Mouse (Mus musculus): Measurements from ENCODE around the gene Cisd1. TPM values are rescaled to one million over a fixed set of nuclear protein-coding genes. Genes with fewer than 3 reads are reported as not detected.

Cisd1 gene
- polyA plus RNA-seq, 1 experiment from 2014 or later = 129 TPM

- Histone ChIP-seq H3K27me3 (replicated peaks; ENCODE audit: control insufficient read depth, insufficient read depth, low read length) (no peaks in the 10 kb centered on the region), H3K27ac (ENCODE audit: low read depth, low read length) (no peak overlapping the region), H3K36me3 (ENCODE audit: control insufficient read depth, insufficient read depth, low read length) (peaks cover 6% of the 10 kb centered on the region; the same call in 1 of the 2 replicates), H3K4me2 (no peak overlapping the region), H3K9ac (ENCODE audit: low read depth, low read length) (no peak overlapping the region), H3K9me3 (ENCODE audit: control insufficient read depth, low read length) (no peaks in the 10 kb centered on the region), H3K4me3 (ENCODE audit: low read depth, low read length) (no peak overlapping the region), H3K4me1 (replicated peaks; ENCODE audit: control insufficient read depth, insufficient read depth, low read length) (no peaks in the 10 kb centered on the region)
- DNase-seq (ENCODE audit: low spot score) = no peak
- 84% methylated on average over 6 of the region's 6 CpGs for WGBS
- ATAC-seq (replicated peaks; ENCODE audit: low FRiP score) = no peak
Observed at GRCm38 (mm10) chr10:71376014-71376413, 31.3 kb upstream of the Cisd1 start.

- Histone ChIP-seq H3K4me2 (no peak overlapping the region), H3K27ac (ENCODE audit: low read depth, low read length) (no peak overlapping the region), H3K4me1 (replicated peaks; ENCODE audit: control insufficient read depth, insufficient read depth, low read length) (no peaks in the 10 kb centered on the region), H3K36me3 (ENCODE audit: control insufficient read depth, insufficient read depth, low read length) (peaks cover 5% of the 10 kb centered on the region; the same call in 1 of the 2 replicates), H3K9ac (ENCODE audit: low read depth, low read length) (no peak overlapping the region), H3K27me3 (replicated peaks; ENCODE audit: control insufficient read depth, insufficient read depth, low read length) (no peaks in the 10 kb centered on the region), H3K4me3 (ENCODE audit: low read depth, low read length) (no peak overlapping the region), H3K9me3 (ENCODE audit: control insufficient read depth, low read length) (no peaks in the 10 kb centered on the region)
- WGBS = 83% methylated on average over 11 of the region's 11 CpGs
- no peak for DNase-seq (ENCODE audit: low spot score)
- no peak for ATAC-seq (replicated peaks; ENCODE audit: low FRiP score)
Observed at GRCm38 (mm10) chr10:71373706-71374105, 29.0 kb upstream of the Cisd1 start.

- no peak overlapping the region for H3K4me2 ChIP-seq
Observed at GRCm38 (mm10) chr10:71371881-71372280, 27.1 kb upstream of the Cisd1 start.

GRCm38 (mm10) chr10:71369466-71369865 is 24.7 kb upstream of the Cisd1 start:
- Histone ChIP-seq H3K27ac (ENCODE audit: low read depth, low read length) (no peak overlapping the region), H3K4me3 (ENCODE audit: low read depth, low read length) (no peak overlapping the region), H3K4me2 (no peak overlapping the region), H3K9ac (ENCODE audit: low read depth, low read length) (no peak overlapping the region), H3K9me3 (ENCODE audit: control insufficient read depth, low read length) (no peaks in the 10 kb centered on the region), H3K27me3 (replicated peaks; ENCODE audit: control insufficient read depth, insufficient read depth, low read length) (no peaks in the 10 kb centered on the region), H3K4me1 (replicated peaks; ENCODE audit: control insufficient read depth, insufficient read depth, low read length) (no peaks in the 10 kb centered on the region), H3K36me3 (ENCODE audit: control insufficient read depth, insufficient read depth, low read length) (peaks cover 9% of the 10 kb centered on the region; the same call in 1 of the 2 replicates)
- ATAC-seq (replicated peaks; ENCODE audit: low FRiP score) = no peak
- 75% methylated on average over 3 of the region's 3 CpGs for WGBS
- no peak for DNase-seq (ENCODE audit: low spot score)

More at GRCm38 (mm10) chr10:71371881-71372280, 27.1 kb upstream of the Cisd1 start:
- WGBS = 89% methylated on average over 6 of the region's 6 CpGs
- H3K27me3 ChIP-seq (replicated peaks; ENCODE audit: control insufficient read depth, insufficient read depth, low read length) = no peaks in the 10 kb centered on the region
- no peak overlapping the region for H3K9ac ChIP-seq (ENCODE audit: low read depth, low read length)
- H3K4me1 ChIP-seq (replicated peaks; ENCODE audit: control insufficient read depth, insufficient read depth, low read length) = no peaks in the 10 kb centered on the region
- DNase-seq (ENCODE audit: low spot score) (no peak), ATAC-seq (replicated peaks; ENCODE audit: low FRiP score) (no peak)
- no peak overlapping the region for H3K4me3 ChIP-seq (ENCODE audit: low read depth, low read length)
- H3K36me3 ChIP-seq (ENCODE audit: control insufficient read depth, insufficient read depth, low read length) = peaks cover 8% of the 10 kb centered on the region; the same call in 1 of the 2 replicates
- H3K9me3 ChIP-seq (ENCODE audit: control insufficient read depth, low read length) = no peaks in the 10 kb centered on the region
- H3K27ac ChIP-seq (ENCODE audit: low read depth, low read length) = no peak overlapping the region

GRCm38 (mm10) chr10:71368128-71368940 is 23.6 kb upstream of the Cisd1 start:
- no peak overlapping the region for H3K27ac ChIP-seq (ENCODE audit: low read depth, low read length)
- 80% methylated on average over 16 of the region's 16 CpGs for WGBS
- no peak overlapping the region for H3K4me2 ChIP-seq
- no peak overlapping the region for H3K9ac ChIP-seq (ENCODE audit: low read depth, low read length)
- H3K4me3 ChIP-seq (ENCODE audit: low read depth, low read length) = no peak overlapping the region
- no peaks in the 10 kb centered on the region for H3K27me3 ChIP-seq (replicated peaks; ENCODE audit: control insufficient read depth, insufficient read depth, low read length)
- ATAC-seq (replicated peaks; ENCODE audit: low FRiP score) = peak; percentile 21; the same call in 1 of the 2 replicates
- no peak for DNase-seq (ENCODE audit: low spot score)
- H3K4me1 ChIP-seq (replicated peaks; ENCODE audit: control insufficient read depth, insufficient read depth, low read length) = no peaks in the 10 kb centered on the region
- H3K36me3 ChIP-seq (ENCODE audit: control insufficient read depth, insufficient read depth, low read length) = peaks cover 6% of the 10 kb centered on the region; the same call in 1 of the 2 replicates
- no peaks in the 10 kb centered on the region for H3K9me3 ChIP-seq (ENCODE audit: control insufficient read depth, low read length)

GRCm38 (mm10) chr10:71363858-71364257 is 19.1 kb upstream of the Cisd1 start:
- no peaks in the 10 kb centered on the region for H3K27me3 ChIP-seq (replicated peaks; ENCODE audit: control insufficient read depth, insufficient read depth, low read length)
- DNase-seq (ENCODE audit: low spot score) (no peak), ATAC-seq (replicated peaks; ENCODE audit: low FRiP score) (no peak)
- WGBS = 89% methylated on average over 10 of the region's 10 CpGs
- no peak overlapping the region for H3K9ac ChIP-seq (ENCODE audit: low read depth, low read length)
- no peaks in the 10 kb centered on the region for H3K9me3 ChIP-seq (ENCODE audit: control insufficient read depth, low read length)
- no peak overlapping the region for H3K4me3 ChIP-seq (ENCODE audit: low read depth, low read length)
- 0 out of 2 replicates have a peak, but pooled peaks cover 3% of the 10 kb centered on the region for H3K4me1 ChIP-seq (replicated peaks; ENCODE audit: control insufficient read depth, insufficient read depth, low read length)
- H3K27ac ChIP-seq (ENCODE audit: low read depth, low read length) = no peak overlapping the region
- H3K36me3 ChIP-seq (ENCODE audit: control insufficient read depth, insufficient read depth, low read length) = peaks cover 6% of the 10 kb centered on the region; the same call in 1 of the 2 replicates
- no peak overlapping the region for H3K4me2 ChIP-seq

- H3K27ac ChIP-seq (ENCODE audit: low read depth, low read length) = no peak overlapping the region
- 88% methylated on average over 8 of the region's 8 CpGs for WGBS
- no peak overlapping the region for H3K4me2 ChIP-seq
- H3K4me1 ChIP-seq (replicated peaks; ENCODE audit: control insufficient read depth, insufficient read depth, low read length) = 0 out of 2 replicates have a peak, but pooled peaks cover 3% of the 10 kb centered on the region
- no peak for ATAC-seq (replicated peaks; ENCODE audit: low FRiP score)
- H3K27me3 ChIP-seq (replicated peaks; ENCODE audit: control insufficient read depth, insufficient read depth, low read length) = no peaks in the 10 kb centered on the region
- H3K9me3 ChIP-seq (ENCODE audit: control insufficient read depth, low read length) = no peaks in the 10 kb centered on the region
- DNase-seq (ENCODE audit: low spot score) = no peak
- no peak overlapping the region for H3K9ac ChIP-seq (ENCODE audit: low read depth, low read length)
- H3K4me3 ChIP-seq (ENCODE audit: low read depth, low read length) = no peak overlapping the region
- H3K36me3 ChIP-seq (ENCODE audit: control insufficient read depth, insufficient read depth, low read length) = peaks cover 6% of the 10 kb centered on the region; the same call in 1 of the 2 replicates
Observed at GRCm38 (mm10) chr10:71363440-71363839, 18.7 kb upstream of the Cisd1 start.

GRCm38 (mm10) chr10:71361836-71362562 is 17.2 kb upstream of the Cisd1 start:
- Histone ChIP-seq H3K9ac (ENCODE audit: low read depth, low read length) (no peak overlapping the region), H3K4me1 (replicated peaks; ENCODE audit: control insufficient read depth, insufficient read depth, low read length) (0 out of 2 replicates have a peak, but pooled peaks cover 3% of the 10 kb centered on the region), H3K27me3 (replicated peaks; ENCODE audit: control insufficient read depth, insufficient read depth, low read length) (no peaks in the 10 kb centered on the region), H3K9me3 (ENCODE audit: control insufficient read depth, low read length) (no peaks in the 10 kb centered on the region), H3K27ac (ENCODE audit: low read depth, low read length) (no peak overlapping the region), H3K4me3 (ENCODE audit: low read depth, low read length) (no peak overlapping the region), H3K4me2 (peak overlapping the region; percentile 25), H3K36me3 (ENCODE audit: control insufficient read depth, insufficient read depth, low read length) (peaks cover 3% of the 10 kb centered on the region; the same call in 1 of the 2 replicates)
- ATAC-seq (replicated peaks; ENCODE audit: low FRiP score) (no peak; the same call in 1 of the 2 replicates), DNase-seq (ENCODE audit: low spot score) (no peak)
- WGBS = 40% methylated on average over 18 of the region's 18 CpGs
